Mouse (Mus musculus): Measurements from ENCODE around the gene Laptm5. TPM values are rescaled to one million over a fixed set of nuclear protein-coding genes. Genes with fewer than 3 reads are reported as not detected.

The Laptm5 gene
- polyA plus RNA-seq, 1 experiment, result 5.6 TPM

GRCm38 (mm10) chr4:130920951-130921693 lies 8.2 kb downstream of the Laptm5 start:
- H3K36me3 ChIP-seq (ENCODE audit: control insufficient read depth, insufficient read depth, low read length), result no peaks in the 10 kb centered on the region
- TF ChIP-seq CTCF (IDR thresholded peaks at IDR 0.05; ENCODE audit: control insufficient read depth, insufficient read depth, insufficient replicate concordance, low read depth, low read length) (no peak), POLR2A (IDR thresholded peaks at IDR 0.05; ENCODE audit: control insufficient read depth, low read depth, low read length) (no peak)
- H3K4me1 ChIP-seq (ENCODE audit: control insufficient read depth, insufficient read depth, low read length), result no peaks in the 10 kb centered on the region
- H3K27ac ChIP-seq (ENCODE audit: control insufficient read depth, insufficient read depth, low read depth, low read length), result no peak overlapping the region
- H3K27me3 ChIP-seq (ENCODE audit: control insufficient read depth, insufficient read depth, low read length), result no peaks in the 10 kb centered on the region
- no peak overlapping the region for H3K4me3 ChIP-seq (ENCODE audit: control insufficient read depth, low read depth, low read length)

- Histone ChIP-seq H3K4me1 (ENCODE audit: control insufficient read depth, insufficient read depth, low read length) (no peaks in the 10 kb centered on the region), H3K27me3 (ENCODE audit: control insufficient read depth, insufficient read depth, low read length) (no peaks in the 10 kb centered on the region), H3K27ac (ENCODE audit: control insufficient read depth, insufficient read depth, low read depth, low read length) (no peak overlapping the region), H3K4me3 (ENCODE audit: control insufficient read depth, low read depth, low read length) (no peak overlapping the region), H3K36me3 (ENCODE audit: control insufficient read depth, insufficient read depth, low read length) (no peaks in the 10 kb centered on the region)
- TF ChIP-seq CTCF (IDR thresholded peaks at IDR 0.05; ENCODE audit: control insufficient read depth, insufficient read depth, insufficient replicate concordance, low read depth, low read length), result no peak
- TF ChIP-seq POLR2A (IDR thresholded peaks at IDR 0.05; ENCODE audit: control insufficient read depth, low read depth, low read length), result no peak
These were observed 9.1 kb downstream of the Laptm5 start for GRCm38 (mm10) chr4:130921986-130922385.

GRCm38 (mm10) chr4:130926274-130926673 lies 13.3 kb downstream of the Laptm5 start:
- peak overlapping the region; percentile 47 for H3K4me3 ChIP-seq (ENCODE audit: control insufficient read depth, low read depth, low read length)
- no peaks in the 10 kb centered on the region for H3K27me3 ChIP-seq (ENCODE audit: control insufficient read depth, insufficient read depth, low read length)
- no peaks in the 10 kb centered on the region for H3K4me1 ChIP-seq (ENCODE audit: control insufficient read depth, insufficient read depth, low read length)
- TF ChIP-seq CTCF (IDR thresholded peaks at IDR 0.05; ENCODE audit: control insufficient read depth, insufficient read depth, insufficient replicate concordance, low read depth, low read length) (no peak), POLR2A (IDR thresholded peaks at IDR 0.05; ENCODE audit: control insufficient read depth, low read depth, low read length) (no peak)
- H3K27ac ChIP-seq (ENCODE audit: control insufficient read depth, insufficient read depth, low read depth, low read length), result no peak overlapping the region
- H3K36me3 ChIP-seq (ENCODE audit: control insufficient read depth, insufficient read depth, low read length), result no peaks in the 10 kb centered on the region

- TF ChIP-seq CTCF (IDR thresholded peaks at IDR 0.05; ENCODE audit: control insufficient read depth, insufficient read depth, insufficient replicate concordance, low read depth, low read length), result no peak
- TF ChIP-seq POLR2A (IDR thresholded peaks at IDR 0.05; ENCODE audit: control insufficient read depth, low read depth, low read length), result no peak
- no peaks in the 10 kb centered on the region for H3K4me1 ChIP-seq (ENCODE audit: control insufficient read depth, insufficient read depth, low read length)
- H3K4me3 ChIP-seq (ENCODE audit: control insufficient read depth, low read depth, low read length), result no peak overlapping the region
- no peaks in the 10 kb centered on the region for H3K36me3 ChIP-seq (ENCODE audit: control insufficient read depth, insufficient read depth, low read length)
- no peak overlapping the region for H3K27ac ChIP-seq (ENCODE audit: control insufficient read depth, insufficient read depth, low read depth, low read length)
- no peaks in the 10 kb centered on the region for H3K27me3 ChIP-seq (ENCODE audit: control insufficient read depth, insufficient read depth, low read length)
These were observed 14.9 kb downstream of the Laptm5 start for GRCm38 (mm10) chr4:130927821-130928220.

GRCm38 (mm10) chr4:130942644-130943043 lies 29.7 kb downstream of the Laptm5 start:
- no peak overlapping the region for H3K4me3 ChIP-seq (ENCODE audit: control insufficient read depth, low read depth, low read length)
- H3K36me3 ChIP-seq (ENCODE audit: control insufficient read depth, insufficient read depth, low read length), result no peaks in the 10 kb centered on the region
- H3K27me3 ChIP-seq (ENCODE audit: control insufficient read depth, insufficient read depth, low read length), result no peaks in the 10 kb centered on the region
- no peak for TF ChIP-seq CTCF (IDR thresholded peaks at IDR 0.05; ENCODE audit: control insufficient read depth, insufficient read depth, insufficient replicate concordance, low read depth, low read length)
- no peak for TF ChIP-seq POLR2A (IDR thresholded peaks at IDR 0.05; ENCODE audit: control insufficient read depth, low read depth, low read length)
- no peaks in the 10 kb centered on the region for H3K4me1 ChIP-seq (ENCODE audit: control insufficient read depth, insufficient read depth, low read length)
- H3K27ac ChIP-seq (ENCODE audit: control insufficient read depth, insufficient read depth, low read depth, low read length), result no peak overlapping the region

GRCm38 (mm10) chr4:130944112-130944511 lies 31.2 kb downstream of the Laptm5 start, which contains the start of gene Matn1:
TSS of gene Matn1 (plus strand) at chr4:130944385.
- Histone ChIP-seq H3K4me1 (ENCODE audit: control insufficient read depth, insufficient read depth, low read length) (no peaks in the 10 kb centered on the region), H3K4me3 (ENCODE audit: control insufficient read depth, low read depth, low read length) (no peak within 1 kb of the TSS), H3K36me3 (ENCODE audit: control insufficient read depth, insufficient read depth, low read length) (no peaks in the 10 kb centered on the region), H3K27ac (ENCODE audit: control insufficient read depth, insufficient read depth, low read depth, low read length) (no peak within 1 kb of the TSS), H3K27me3 (ENCODE audit: control insufficient read depth, insufficient read depth, low read length) (no peaks in the 10 kb centered on the region)
- no peak for TF ChIP-seq CTCF (IDR thresholded peaks at IDR 0.05; ENCODE audit: control insufficient read depth, insufficient read depth, insufficient replicate concordance, low read depth, low read length)
- TF ChIP-seq POLR2A (IDR thresholded peaks at IDR 0.05; ENCODE audit: control insufficient read depth, low read depth, low read length), result no peak

GRCm38 (mm10) chr4:130944779-130945178 lies 31.9 kb downstream of the Laptm5 start:
- Histone ChIP-seq H3K27ac (ENCODE audit: control insufficient read depth, insufficient read depth, low read depth, low read length) (no peak overlapping the region), H3K36me3 (ENCODE audit: control insufficient read depth, insufficient read depth, low read length) (no peaks in the 10 kb centered on the region), H3K27me3 (ENCODE audit: control insufficient read depth, insufficient read depth, low read length) (no peaks in the 10 kb centered on the region), H3K4me1 (ENCODE audit: control insufficient read depth, insufficient read depth, low read length) (peaks cover 3% of the 10 kb centered on the region), H3K4me3 (ENCODE audit: control insufficient read depth, low read depth, low read length) (no peak overlapping the region)
- TF ChIP-seq CTCF (IDR thresholded peaks at IDR 0.05; ENCODE audit: control insufficient read depth, insufficient read depth, insufficient replicate concordance, low read depth, low read length) (no peak), POLR2A (IDR thresholded peaks at IDR 0.05; ENCODE audit: control insufficient read depth, low read depth, low read length) (no peak)

Measured in testis, adult 2 months (tissue).